Mouse (Mus musculus) embryo, embryonic 10.5 days (tissue): ENCODE results near the gene Tmem97.
"Not testable (repeated sequence)": the region's sequence is repeated elsewhere in the genome, so short reads cannot be mapped to it uniquely, and the experiment has no call there.

Experiments
- DNase-seq: peaks from one replicate; pipeline ENCODE4 v3.0.0-alpha.2; 2015; ENCODE audit warnings: low spot score

Tmem97 gene

DNA sequence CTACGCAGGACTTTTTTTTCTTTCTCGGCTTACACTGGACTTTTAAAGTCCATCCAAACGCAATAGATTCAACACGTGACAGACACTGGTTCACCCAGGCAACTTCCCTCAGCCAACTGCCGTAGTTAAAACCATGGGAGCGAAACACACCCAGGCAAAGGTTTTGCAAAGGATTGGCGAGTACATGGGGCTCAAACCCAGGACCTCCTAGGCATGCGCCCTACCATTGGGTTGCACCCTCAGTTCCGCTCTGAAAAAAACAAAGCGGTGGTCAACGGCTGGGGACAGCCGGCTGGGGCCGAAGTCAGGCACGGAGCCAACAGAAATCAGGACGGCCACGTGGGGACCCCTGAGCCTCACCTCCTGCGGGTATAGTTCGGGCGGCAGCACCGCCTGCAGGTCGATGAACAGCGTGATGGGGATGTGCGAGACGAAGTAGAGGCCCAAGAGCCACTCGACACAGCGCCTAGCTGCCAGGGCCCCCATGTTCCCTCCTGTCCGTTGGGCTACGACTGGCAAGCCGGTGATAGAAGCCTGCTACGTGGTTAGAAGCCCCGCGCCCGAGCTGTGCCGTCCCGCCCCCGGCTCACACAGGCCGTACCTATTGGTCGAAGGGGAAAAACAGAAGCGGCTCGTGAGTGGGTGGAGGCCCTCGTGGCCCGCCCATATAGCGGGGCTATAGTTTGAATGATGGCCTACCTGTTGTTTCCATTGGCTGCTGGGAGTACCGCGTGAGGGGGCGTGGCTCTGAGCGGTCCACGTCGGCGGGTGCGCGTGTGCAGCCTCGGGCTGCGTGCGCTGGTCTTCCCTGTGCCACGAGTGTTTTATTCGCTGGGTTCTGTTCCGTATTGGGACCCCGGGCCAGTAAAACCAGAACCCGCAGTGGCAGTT lies at the start of gene Tmem97:
Gene Tmem97, minus strand, starts transcription at position 610 of the 891 bp plus-strand sequence.
- peak; percentile 98 for DNase-seq

- DNase-seq: no peak
Measured at GRCm38 (mm10) chr11:78600051-78600450, 49.5 kb upstream of the Tmem97 start.

GRCm38 (mm10) chr11:78598763-78599415 lies 48.3 kb upstream of the Tmem97 start:
- no peak for DNase-seq

DNA sequence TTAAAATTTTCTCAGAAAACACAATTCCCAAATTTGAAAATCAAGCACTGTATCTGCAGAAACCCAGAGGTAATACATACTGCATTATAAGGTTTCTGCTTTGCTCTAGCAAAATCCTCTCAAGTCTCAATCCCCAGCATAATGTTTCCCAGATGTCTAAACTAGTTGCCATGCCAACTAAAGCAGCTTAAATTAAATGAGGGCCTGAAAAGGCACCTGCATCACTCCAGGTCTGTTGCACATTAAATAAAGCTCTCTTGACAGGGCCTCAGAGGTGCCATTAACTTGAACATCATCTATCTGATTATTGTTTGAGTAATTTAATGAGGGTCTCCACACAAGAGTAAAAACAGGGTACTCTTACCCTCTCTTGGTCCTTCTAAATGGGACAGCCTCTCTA lies 46.2 kb upstream of the Tmem97 start:
- peak; percentile 75 for DNase-seq

- DNase-seq: no peak
Measured at GRCm38 (mm10) chr11:78595773-78596172, 45.2 kb upstream of the Tmem97 start.

DNA sequence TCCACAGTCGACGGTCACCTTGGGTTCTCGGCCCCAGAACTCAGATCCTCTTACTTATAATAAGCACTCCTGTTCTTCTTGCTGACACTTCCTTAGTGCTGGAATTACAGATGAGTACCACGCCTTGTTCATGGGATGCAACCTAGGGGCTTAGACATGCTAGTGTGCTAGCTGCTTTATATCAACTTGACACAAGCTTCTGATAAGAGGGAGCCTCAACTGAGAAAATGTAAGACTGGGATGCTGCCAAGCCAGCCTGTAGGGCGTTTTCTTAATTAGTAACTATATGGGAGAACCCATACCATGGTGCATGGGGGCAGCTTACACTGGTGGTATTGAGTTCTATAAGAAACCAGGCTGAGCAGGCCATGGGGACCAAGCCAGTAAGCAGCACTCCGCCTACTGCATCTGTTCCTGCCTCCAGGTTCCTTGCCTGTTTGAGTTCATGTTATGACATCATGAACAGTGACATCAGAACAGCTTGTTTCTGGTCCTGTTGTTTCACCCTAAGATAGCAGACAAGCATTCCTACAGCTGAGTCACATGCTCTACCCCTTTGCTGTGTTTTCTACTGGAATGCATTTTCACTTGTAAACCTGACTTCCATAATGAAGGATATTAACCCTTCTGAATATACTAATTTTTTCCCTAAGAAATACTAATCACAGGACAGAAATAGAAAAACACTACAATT lies 43.8 kb upstream of the Tmem97 start:
- no peak for DNase-seq

- DNase-seq: not testable (repeated sequence)
Measured at GRCm38 (mm10) chr11:78587677-78588076, 37.1 kb upstream of the Tmem97 start.

DNA sequence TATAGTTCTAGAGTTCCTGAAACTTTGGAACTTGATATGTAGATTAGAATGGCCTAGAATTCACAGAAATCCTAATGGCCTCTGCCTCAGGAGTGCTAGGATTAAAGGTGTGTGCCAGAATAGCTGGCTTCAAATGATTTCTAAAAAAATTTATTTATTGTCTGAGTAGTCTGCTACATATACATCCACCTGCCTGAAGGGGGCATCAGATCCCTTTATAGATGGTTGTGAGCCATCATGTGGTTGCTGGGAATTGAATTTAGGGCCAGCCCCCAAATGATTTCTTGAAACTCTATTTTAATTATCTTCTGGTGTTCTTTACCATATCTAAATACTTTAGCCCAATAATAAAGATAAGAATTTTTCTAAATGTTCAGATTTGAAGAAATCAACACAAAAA lies 35.5 kb upstream of the Tmem97 start:
- peak; percentile 31 for DNase-seq

GRCm38 (mm10) chr11:78582848-78583247 lies 32.3 kb upstream of the Tmem97 start:
- DNase-seq: no peak

DNA sequence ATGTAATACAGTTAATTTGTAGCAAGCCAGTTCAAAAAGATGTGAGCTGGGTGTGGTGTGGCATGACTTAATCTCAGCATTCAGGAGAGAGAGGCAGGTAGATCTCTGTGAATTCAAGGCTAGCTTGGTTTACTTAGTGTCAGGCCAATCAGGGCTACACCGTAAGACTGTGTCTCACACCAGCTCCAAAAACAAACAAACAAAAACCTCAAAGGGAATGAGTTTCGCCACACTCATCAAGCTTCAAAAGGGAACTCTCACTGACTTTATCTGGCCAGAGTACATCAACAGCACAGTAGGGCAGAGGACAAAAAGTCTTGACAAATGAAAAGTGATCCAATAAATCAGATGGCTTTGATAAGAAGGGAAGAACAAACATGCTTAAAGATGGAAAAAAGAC lies 24.4 kb upstream of the Tmem97 start:
- no peak for DNase-seq

DNA sequence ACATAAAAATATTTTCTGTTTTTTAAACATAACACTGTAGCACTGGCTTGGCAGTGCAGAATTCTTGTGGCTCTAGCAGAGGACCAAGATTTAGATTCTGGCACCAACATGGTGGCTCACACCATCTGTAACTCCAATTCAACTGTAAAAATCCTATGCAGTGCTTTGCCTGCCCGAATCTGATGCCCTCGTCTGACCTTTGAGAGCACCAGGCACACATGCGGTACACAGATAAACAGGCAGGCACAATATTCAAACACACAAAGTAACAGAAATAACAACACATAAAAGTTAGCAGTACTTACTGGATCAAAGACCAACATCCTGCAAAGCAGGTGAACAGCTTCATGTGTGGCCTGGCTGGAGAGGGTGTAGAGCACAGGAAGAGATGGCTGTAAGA lies 24.0 kb upstream of the Tmem97 start:
- no peak for DNase-seq

DNA sequence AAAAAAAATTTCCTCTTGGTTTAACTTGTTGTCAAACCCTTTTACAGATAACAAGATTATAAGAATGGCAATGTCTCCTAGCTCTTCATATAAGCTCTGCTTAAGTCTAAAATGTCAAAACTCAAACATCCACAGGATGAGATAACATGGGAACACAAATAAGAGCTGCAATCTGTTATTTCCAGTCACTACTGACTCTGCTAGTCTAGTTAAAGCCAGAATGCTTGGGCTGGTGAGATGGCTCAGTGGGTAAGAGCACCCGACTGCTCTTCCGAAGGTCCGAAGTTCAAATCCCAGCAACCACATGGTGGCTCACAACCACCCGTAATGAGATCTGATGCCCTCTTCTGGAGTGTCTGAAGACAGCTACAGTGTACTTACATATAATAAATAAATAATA lies 23.5 kb upstream of the Tmem97 start:
- not testable (repeated sequence) for DNase-seq

GRCm38 (mm10) chr11:78571854-78572253 lies 21.3 kb upstream of the Tmem97 start:
- DNase-seq: no peak

- no peak for DNase-seq
Measured at GRCm38 (mm10) chr11:78571441-78571840, 20.9 kb upstream of the Tmem97 start.

DNA sequence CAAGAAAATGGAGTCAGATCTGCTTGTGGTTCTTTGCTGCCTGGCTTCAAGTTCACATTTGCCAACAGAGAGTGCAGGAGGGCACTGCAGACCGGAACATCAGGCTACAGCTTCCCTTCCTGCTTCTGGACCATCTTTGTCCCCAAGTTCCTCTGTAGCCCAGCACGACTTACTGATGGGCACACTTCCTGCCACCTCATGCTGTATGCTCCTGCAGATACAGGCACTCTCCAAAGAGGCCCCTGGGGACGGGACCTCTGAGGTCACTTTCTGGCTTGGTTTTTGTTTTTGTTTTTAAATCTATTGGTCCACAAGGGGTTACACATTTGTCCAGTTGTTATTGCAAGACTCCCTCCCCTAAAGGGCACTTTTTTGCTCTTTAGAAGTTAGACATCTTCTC lies 19.2 kb upstream of the Tmem97 start:
- peak; percentile 2 for DNase-seq

- no peak for DNase-seq
Measured at GRCm38 (mm10) chr11:78568827-78569226, 18.2 kb upstream of the Tmem97 start.

DNA sequence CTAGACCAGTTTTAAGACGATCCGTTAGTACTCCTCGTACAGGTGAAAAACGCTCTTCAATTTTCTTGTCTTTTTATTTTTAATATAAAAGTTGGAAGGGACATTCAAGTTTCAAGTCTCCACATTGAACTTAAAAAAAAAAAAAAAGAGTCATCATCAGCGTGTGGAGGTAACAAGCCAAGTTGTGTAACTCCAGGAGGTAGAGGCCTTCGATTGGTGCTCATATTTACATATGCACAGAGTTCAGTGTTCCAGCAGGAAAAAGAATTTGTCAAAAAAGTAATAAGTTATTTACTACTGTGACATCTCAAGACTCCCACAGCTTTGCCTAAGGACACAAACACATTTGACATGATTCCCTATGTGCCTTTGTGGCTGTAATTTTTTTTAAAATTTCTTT lies 17.0 kb upstream of the Tmem97 start:
- no peak for DNase-seq

- peak; percentile 10 for DNase-seq
Measured at GRCm38 (mm10) chr11:78566775-78567174, 16.2 kb upstream of the Tmem97 start.

DNA sequence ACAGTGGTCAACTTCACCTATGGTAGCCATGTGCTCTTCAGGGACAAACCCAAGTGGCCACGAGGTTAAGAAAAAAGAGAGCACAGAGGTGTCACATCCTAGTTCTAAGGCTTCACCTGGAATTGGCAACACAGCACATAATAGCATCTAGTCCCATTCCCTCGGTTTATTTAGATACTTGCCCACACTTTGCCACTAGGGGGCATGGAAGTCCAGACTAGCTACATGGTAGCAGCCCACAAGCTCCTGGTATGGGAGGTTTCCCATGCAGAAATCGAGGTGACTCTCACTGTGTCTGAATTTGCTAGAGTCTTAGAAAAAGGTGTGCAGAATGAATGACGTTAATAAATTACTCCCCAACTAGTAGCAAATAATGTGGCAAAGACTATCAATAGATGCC lies 9.9 kb upstream of the Tmem97 start:
- DNase-seq: peak; percentile 87

DNA sequence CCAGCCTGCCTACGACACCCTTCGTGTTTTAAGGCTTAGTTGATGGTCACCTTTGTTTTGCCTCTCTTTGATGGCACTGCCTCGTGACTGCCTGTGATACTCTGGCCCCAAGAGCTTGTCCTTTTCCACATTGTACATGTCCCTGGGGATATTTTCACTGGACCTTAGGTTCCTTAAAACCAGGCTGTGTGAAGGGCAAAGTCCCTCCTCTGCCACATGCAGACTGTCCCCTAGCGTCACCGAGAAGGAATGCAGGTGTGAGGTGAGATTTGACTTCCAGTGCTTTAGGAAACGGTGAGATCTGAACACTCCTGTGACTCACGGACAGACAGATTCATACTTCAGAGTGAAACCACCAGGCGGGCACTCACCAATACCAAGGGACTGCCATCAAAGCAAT lies 6.7 kb upstream of the Tmem97 start:
- peak; percentile 10 for DNase-seq

DNA sequence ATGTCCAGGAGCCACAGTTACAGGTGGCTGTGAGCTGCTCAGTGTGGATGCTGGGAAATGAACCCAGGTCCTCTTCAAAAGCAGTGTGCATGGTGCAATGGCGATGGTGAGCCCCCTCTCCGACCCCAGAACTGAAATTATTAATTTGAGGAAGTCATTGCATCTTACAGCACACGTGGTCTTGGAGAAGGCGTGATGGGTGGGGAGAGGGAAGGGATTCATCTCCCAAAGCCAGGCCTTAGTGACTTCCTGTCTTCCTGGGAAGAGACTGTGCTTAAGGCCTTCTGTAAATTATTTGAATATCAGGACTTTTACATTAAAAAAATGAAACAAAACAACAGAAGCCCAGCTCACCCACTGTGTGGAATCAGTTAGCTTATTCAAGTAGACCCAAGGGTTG lies 5.5 kb upstream of the Tmem97 start:
- DNase-seq: no peak

DNA sequence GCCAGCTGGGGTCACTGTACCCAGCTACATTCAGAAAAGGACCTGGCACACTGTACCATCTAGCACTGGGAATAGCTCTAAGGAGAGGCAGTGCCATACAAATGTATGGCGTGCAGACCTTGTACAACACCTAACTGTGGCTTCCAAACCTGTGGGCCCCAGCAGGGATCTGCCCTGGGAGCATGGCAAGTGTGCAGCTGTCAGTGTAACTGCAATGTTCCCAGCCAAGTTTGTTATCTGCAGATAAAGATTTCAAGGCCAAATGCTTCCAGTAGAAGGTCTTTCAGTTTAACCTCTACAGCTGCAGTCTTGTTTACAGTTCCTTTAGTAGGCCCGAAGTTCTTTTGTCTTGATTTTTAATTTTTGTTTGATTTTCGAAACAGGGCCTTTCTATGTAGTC lies 5.0 kb upstream of the Tmem97 start:
- no peak for DNase-seq

GRCm38 (mm10) chr11:78551059-78551398 lies 452 bp upstream of the Tmem97 start:
- DNase-seq: no peak
